Mouse (Mus musculus) forebrain, embryonic 15.5 days (tissue): Measurements from ENCODE around the gene Rbm38. TPM values are rescaled to one million over a fixed set of nuclear protein-coding genes. Genes with fewer than 3 reads are reported as not detected.

Experiments
- ATAC-seq: fragments of 200-750 bp; cut with Nextera tagmentation; replicated peaks from 2 replicates; pipeline ENCODE4 v1.8.0; 2017; ENCODE audit warnings: mild to moderate bottlenecking, moderate TSS enrichment, moderate library complexity
- H3K27ac ChIP-seq: fragments of 300-500 bp; sonication (generic); replicated peaks from 2 replicates; pipeline ENCODE4 v1.5.1; 2015; ENCODE audit warnings: mild to moderate bottlenecking, inconsistent platforms
- H3K27me3 ChIP-seq: fragments of 300-500 bp; sonication (generic); 2 replicates; pipeline ENCODE4 v1.6.1; 2015; ENCODE audit warnings: inconsistent platforms
- H3K36me3 ChIP-seq: fragments of 300-500 bp; sonication (generic); 2 replicates; pipeline ENCODE4 v1.6.1; 2015; ENCODE audit warnings: mild to moderate bottlenecking, inconsistent platforms
- H3K4me1 ChIP-seq: fragments of 300-500 bp; sonication (generic); 2 replicates; pipeline ENCODE4 v1.6.1; 2015; ENCODE audit warnings: inconsistent platforms
- H3K4me2 ChIP-seq: fragments of 300-500 bp; sonication (generic); replicated peaks from 2 replicates; pipeline ENCODE4 v1.6.1; 2015; ENCODE audit warnings: mild to moderate bottlenecking, inconsistent platforms
- H3K4me3 ChIP-seq: fragments of 300-500 bp; sonication (generic); 2 replicates; pipeline ENCODE4 v1.5.1; 2015; ENCODE audit warnings: mild to moderate bottlenecking, inconsistent platforms
- H3K9ac ChIP-seq: fragments of 300-500 bp; sonication (generic); replicated peaks from 2 replicates; pipeline ENCODE4 v1.6.1; 2015; ENCODE audit warnings: mild to moderate bottlenecking, inconsistent platforms
- H3K9me3 ChIP-seq: fragments of 300-500 bp; sonication (generic); 2 replicates; pipeline ENCODE4 v1.6.1; 2016; ENCODE audit warnings: inconsistent platforms
- WGBS: fragments of 180-500 bp; shearing (Covaris S2); methylation state at CpG from one replicate; pipeline ENCODE4 v1.1.7; 2015; ENCODE audit warnings: mixed read lengths; 5-methylcytosine and 5-hydroxymethylcytosine counted together
- polyA plus RNA-seq: library from polyadenylated mRNA; unstranded; fragments of >200 nt; fragmentation: Nextera tagmentation; extraction: Ambion mirVana; gene quantifications from 2 replicates; pipeline ENCODE4 v1.2.1, GENCODE M21; 2015

Gene Rbm38
- 24.0 and 27.4 TPM in 2 replicates for polyA plus RNA-seq

DNA sequence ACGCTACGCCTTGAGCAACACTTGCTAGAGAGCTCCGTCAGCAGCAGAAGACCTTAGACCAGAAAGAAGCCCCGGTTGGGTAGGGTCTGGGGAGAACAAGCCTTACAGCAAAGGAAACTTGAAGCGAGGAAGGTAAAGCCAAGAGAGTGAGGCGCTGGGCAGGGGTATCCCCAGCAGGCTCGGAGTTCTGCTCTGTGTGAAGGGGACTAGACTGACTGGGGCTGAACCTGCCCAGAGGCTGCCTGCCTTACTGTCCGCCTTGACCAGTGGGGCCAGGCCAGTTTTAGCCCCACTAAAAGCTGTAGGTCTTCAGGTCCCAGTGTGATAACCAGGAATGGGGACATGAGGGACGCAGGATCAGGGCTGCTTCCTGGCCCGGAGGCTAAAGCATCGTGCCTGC, at the start of gene Rbm38:
Gene Rbm38 (plus strand): TSS at position 69 of the 400 bp plus-strand sequence.
- peak within 1 kb of the TSS; percentile 70 for H3K4me3 ChIP-seq
- WGBS, result 32% methylated on average over 11 of the region's 11 CpGs
- peak within 1 kb of the TSS; percentile 85 for H3K4me2 ChIP-seq
- peaks cover 12% of the 10 kb centered on the region; the same call in 1 of the 2 replicates for H3K27me3 ChIP-seq
- H3K36me3 ChIP-seq, result peaks cover 8% of the 10 kb centered on the region
- peaks cover 48% of the 10 kb centered on the region for H3K4me1 ChIP-seq
- ATAC-seq, result no peak
- H3K9ac ChIP-seq, result peak within 1 kb of the TSS; percentile 33
- H3K27ac ChIP-seq, result no peak within 1 kb of the TSS
- H3K9me3 ChIP-seq, result no peaks in the 10 kb centered on the region

DNA sequence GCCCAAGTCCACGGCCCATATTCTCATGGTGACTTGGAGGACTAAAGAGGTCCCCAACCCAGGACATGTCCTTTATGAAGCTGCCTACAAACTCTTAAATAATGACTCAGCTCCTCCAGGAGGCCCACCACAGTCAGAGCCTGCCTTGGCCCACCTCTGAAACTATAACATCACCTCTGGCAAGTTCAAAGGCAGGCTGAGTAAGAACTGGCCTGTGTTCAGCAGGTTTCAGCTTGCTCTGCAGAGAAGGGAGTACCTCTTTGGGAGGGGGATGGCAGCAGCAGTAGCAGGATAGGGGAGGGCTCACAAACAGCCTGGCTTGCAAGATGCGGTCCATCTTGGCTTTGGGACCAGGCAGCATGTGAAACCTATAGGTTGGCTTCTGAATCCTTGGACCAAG, 48.4 kb upstream of the Rbm38 start:
- no peaks in the 10 kb centered on the region for H3K9me3 ChIP-seq
- H3K4me1 ChIP-seq, result peaks cover 2% of the 10 kb centered on the region; the same call in 1 of the 2 replicates
- no peak overlapping the region for H3K4me2 ChIP-seq
- H3K36me3 ChIP-seq, result no peaks in the 10 kb centered on the region
- no peak for ATAC-seq
- no peaks in the 10 kb centered on the region for H3K27me3 ChIP-seq
- H3K27ac ChIP-seq, result no peak overlapping the region
- no peak overlapping the region for H3K4me3 ChIP-seq
- no peak overlapping the region for H3K9ac ChIP-seq
- WGBS, result 88% methylated on average over 2 of the region's 2 CpGs

DNA sequence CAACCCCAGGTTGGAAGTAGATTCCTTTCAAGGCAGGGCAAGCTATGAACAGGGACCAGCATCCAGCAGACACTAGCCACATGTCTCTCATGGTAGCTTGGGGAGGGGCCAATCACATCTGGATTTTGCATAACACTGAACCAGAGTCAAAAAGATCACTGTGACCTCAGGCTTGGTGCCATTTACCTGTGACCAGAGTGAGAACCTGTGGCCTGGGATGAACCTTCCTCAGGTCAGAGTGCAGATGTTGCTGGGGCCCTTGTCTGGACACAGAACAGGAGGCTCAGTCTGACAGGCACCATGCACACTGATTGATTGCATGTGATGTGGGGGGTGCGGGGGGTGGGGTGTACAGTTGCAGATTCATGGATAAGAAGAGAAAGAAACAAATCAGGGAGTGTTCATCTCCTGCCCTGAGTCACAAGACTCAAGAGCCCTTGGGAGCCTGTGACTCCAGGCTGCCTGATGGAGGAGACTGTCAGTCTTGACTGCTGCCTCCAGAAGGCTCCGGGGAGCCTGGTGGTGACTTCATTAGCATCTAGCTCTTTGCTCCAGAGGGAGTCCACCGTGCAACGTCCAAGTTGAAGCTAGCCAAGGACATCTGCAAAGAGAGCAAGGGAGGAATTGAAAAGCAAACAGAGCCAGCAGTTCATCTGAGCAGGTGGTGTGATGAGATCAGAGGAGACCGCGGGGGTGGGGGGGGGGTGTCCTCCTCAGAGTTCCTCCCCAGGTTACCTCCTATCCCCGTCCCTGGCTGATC, 46.3 kb upstream of the Rbm38 start:
- H3K27me3 ChIP-seq, result no peaks in the 10 kb centered on the region
- H3K36me3 ChIP-seq, result no peaks in the 10 kb centered on the region
- no peaks in the 10 kb centered on the region for H3K9me3 ChIP-seq
- no peak overlapping the region for H3K9ac ChIP-seq
- no peak overlapping the region for H3K27ac ChIP-seq
- ATAC-seq, result no peak
- 28% methylated on average over 7 of the region's 7 CpGs for WGBS
- H3K4me1 ChIP-seq, result peaks cover 15% of the 10 kb centered on the region
- H3K4me3 ChIP-seq, result no peak overlapping the region
- no peak overlapping the region for H3K4me2 ChIP-seq

DNA sequence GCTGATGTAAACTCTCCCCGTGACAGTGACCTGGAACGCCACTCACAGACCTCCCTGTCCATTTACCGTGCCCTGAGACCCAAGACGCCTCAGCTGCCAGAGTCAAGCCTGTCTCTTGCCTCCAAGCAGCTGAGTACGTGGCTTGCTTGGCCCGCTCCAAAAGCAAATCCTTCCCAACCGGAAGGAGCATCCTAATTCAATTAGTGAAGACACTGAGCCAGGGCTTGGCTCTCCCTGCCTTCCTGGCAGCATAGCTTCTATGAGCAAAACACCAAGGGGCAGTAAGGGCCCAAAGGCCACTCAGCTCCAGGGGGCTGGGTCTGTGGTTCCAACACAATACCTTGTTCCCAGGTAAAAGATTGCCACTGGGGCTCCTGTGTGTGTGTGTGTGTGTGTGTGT, 45.6 kb upstream of the Rbm38 start:
- H3K9ac ChIP-seq, result no peak overlapping the region
- no peak for ATAC-seq
- H3K4me2 ChIP-seq, result no peak overlapping the region
- no peaks in the 10 kb centered on the region for H3K9me3 ChIP-seq
- peaks cover 15% of the 10 kb centered on the region for H3K4me1 ChIP-seq
- H3K4me3 ChIP-seq, result no peak overlapping the region
- 27% methylated on average over 7 of the region's 7 CpGs for WGBS
- H3K27ac ChIP-seq, result no peak overlapping the region
- H3K27me3 ChIP-seq, result no peaks in the 10 kb centered on the region
- no peaks in the 10 kb centered on the region for H3K36me3 ChIP-seq

DNA sequence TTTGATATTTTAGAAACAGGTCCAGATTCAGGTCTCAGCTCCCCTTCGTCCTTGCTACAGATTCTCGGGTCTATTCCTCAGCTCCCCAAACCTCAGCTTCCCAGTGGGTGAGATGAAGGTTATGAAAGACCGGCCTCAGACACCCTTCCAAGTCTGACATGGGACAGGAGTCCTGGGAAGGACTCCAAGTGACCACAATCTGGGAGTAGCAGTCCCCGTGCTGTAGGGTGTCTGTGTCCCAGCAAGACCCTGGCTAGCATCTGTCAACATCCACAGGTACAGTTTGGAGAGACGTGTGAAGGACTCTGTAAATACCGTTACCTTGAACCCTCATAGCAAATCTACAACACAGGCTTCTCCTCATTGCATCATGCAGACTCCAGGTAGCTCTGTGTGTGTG, 45.1 kb upstream of the Rbm38 start:
- Histone ChIP-seq H3K36me3 (no peaks in the 10 kb centered on the region), H3K4me3 (no peak overlapping the region), H3K4me1 (peaks cover 15% of the 10 kb centered on the region), H3K4me2 (no peak overlapping the region), H3K9me3 (no peaks in the 10 kb centered on the region), H3K27me3 (no peaks in the 10 kb centered on the region), H3K9ac (no peak overlapping the region), H3K27ac (no peak overlapping the region)
- 84% methylated on average over 6 of the region's 6 CpGs for WGBS
- no peak for ATAC-seq

DNA sequence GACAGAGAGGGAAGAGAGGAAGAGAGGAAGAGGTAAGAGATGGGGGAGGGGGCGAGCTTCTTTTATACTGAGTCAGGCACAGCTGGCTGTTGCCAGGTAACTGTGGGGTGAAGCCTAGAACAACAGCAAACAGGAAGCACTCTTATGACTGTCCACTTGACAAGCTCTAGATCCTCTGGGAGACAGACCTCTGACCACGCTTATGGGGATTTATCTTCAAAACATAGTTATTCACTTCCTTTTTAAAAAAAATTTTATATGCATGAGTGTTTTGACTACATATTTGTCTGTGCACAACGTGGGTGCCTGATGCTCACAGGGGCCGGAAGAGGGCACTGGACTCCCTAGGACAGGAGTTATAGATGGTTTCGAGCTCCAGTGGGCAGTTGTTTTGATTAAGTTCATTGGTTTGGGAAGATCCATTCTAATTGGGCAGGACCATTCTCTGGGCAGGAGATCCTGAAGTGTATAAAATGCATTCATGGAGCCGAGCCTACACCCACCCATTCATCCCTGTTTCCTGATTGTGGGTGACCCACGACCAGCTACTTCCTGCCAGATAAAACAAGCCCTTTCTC, 43.5 kb upstream of the Rbm38 start:
- 0 out of 2 replicates have a peak overlapping the region, but pooled peaks have one; percentile 3 for H3K4me2 ChIP-seq
- no peaks in the 10 kb centered on the region for H3K9me3 ChIP-seq
- H3K4me1 ChIP-seq, result peaks cover 15% of the 10 kb centered on the region
- no peak overlapping the region for H3K4me3 ChIP-seq
- no peak overlapping the region for H3K9ac ChIP-seq
- H3K36me3 ChIP-seq, result no peaks in the 10 kb centered on the region
- WGBS, result 26% methylated on average over 7 of the region's 7 CpGs
- no peak overlapping the region; the same call in 1 of the 2 replicates for H3K27ac ChIP-seq
- no peaks in the 10 kb centered on the region for H3K27me3 ChIP-seq
- ATAC-seq, result no peak

DNA sequence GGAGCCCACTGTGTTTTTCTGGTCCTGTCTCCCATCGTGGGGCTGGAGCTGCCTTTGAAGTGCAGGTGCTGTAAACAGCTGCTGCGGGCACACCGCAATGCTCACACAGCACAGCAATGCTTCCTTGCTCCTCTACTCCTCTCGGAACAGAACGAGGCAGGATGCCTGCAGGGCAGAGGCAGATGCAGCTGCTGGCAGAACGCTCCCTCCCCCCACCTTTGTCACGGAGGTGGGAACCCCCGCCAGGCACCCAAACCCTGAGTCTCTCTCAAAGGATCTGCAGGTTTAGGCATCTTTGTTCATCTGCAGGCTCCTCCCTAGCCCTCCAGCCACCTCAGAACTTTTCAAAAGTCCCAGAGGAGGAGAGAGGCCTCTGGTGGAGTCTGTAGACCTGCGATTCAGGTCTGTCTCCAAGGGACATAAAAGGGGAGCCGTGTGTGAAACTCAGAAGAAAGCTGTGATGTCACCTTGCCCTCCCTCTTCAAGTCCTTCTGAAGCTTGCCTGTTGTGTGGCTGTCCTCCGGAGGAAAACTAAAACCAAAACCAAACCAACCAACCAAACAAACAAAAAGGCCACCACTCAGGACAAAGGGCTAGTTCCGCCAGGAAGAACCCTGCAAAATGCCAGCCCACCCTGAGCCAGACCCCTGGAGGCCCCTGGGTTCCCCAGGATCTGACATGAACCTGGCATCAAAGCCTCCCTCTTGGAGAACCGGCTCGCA, 42.7 kb upstream of the Rbm38 start, which contains the start of gene Spo11:
Gene Spo11 (plus strand): TSS at position 292 of the 722 bp plus-strand sequence.
- Histone ChIP-seq H3K9ac (no peak within 1 kb of the TSS), H3K4me3 (no peak within 1 kb of the TSS), H3K27me3 (no peaks in the 10 kb centered on the region), H3K9me3 (no peaks in the 10 kb centered on the region), H3K4me1 (peaks cover 15% of the 10 kb centered on the region), H3K27ac (no peak within 1 kb of the TSS; the same call in 1 of the 2 replicates), H3K4me2 (0 out of 2 replicates have a peak within 1 kb of the TSS, but pooled peaks have one; percentile 3), H3K36me3 (no peaks in the 10 kb centered on the region)
- WGBS, result 11% methylated on average over 14 of the region's 14 CpGs
- 0 out of 2 replicates have a peak, but pooled peaks have one; percentile 38 for ATAC-seq

DNA sequence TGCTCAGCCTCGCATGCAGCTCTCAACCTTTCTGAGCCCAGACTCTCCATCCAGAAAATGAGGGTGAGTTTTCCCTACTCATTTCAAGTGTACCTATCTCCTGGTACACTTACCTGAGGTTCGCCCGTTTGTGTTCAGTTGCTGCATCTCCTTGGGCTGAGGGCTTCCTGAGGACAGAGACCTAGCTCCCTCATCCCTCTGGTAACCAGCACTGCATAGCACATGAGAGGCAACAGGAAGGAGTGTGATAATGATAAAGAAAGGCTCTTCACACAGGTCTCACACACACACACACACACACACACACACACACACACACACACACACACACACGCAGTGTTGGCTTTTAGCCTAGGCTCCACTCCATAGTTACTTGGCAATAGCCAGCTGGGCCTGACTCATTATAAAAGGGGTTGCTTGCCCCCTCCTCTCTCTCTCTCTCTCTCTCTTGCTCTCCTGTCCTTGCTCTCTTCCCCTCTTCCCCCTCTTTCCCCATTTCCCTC, 42.1 kb upstream of the Rbm38 start:
- no peak overlapping the region for H3K4me2 ChIP-seq
- H3K27ac ChIP-seq, result no peak overlapping the region
- no peaks in the 10 kb centered on the region for H3K9me3 ChIP-seq
- H3K4me3 ChIP-seq, result no peak overlapping the region
- no peak overlapping the region for H3K9ac ChIP-seq
- no peaks in the 10 kb centered on the region for H3K36me3 ChIP-seq
- peaks cover 15% of the 10 kb centered on the region for H3K4me1 ChIP-seq
- WGBS, result 50% methylated on average over 4 of the region's 4 CpGs
- H3K27me3 ChIP-seq, result no peaks in the 10 kb centered on the region
- no peak for ATAC-seq

DNA sequence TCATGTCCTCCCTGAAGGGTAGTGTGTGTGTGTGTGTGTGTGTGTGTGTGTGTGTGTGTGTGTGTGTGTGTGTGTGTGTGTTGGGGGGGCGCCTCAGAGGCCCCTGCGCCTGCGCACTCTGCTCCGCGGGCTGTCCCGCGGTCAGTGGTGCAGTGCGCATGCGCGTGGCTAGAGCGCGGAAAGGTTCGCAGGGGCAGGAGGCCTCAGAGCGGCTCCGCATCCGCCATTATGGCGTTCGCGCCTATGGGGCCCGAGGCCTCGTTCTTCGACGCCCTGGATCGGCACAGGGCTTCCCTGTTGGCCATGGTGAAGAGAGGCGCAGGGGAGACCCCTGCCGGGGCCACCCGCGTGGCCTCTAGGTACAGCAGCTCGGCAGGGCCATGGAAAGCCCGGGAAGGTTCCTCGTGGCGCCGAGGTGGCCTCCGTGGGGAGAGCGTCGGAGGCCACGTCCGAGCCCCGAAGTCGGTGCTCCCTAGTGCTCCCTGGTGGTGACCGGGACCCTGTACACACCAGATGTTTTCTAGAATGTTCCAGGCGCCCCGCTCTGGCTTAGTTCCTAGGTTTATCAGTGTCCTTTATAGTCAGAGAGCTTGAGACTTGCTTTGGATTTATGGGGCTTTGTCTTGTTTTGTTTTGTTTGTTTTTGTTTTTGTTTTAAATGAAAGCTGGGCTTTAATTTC, 40.5 kb upstream of the Rbm38 start:
- H3K27me3 ChIP-seq, result no peaks in the 10 kb centered on the region
- H3K36me3 ChIP-seq, result no peaks in the 10 kb centered on the region
- H3K4me3 ChIP-seq, result no peak overlapping the region
- no peak overlapping the region for H3K4me2 ChIP-seq
- H3K9me3 ChIP-seq, result no peaks in the 10 kb centered on the region
- H3K4me1 ChIP-seq, result peaks cover 15% of the 10 kb centered on the region
- H3K27ac ChIP-seq, result no peak overlapping the region
- 95% methylated on average over 40 of the region's 43 CpGs for WGBS
- no peak overlapping the region for H3K9ac ChIP-seq
- ATAC-seq, result no peak

DNA sequence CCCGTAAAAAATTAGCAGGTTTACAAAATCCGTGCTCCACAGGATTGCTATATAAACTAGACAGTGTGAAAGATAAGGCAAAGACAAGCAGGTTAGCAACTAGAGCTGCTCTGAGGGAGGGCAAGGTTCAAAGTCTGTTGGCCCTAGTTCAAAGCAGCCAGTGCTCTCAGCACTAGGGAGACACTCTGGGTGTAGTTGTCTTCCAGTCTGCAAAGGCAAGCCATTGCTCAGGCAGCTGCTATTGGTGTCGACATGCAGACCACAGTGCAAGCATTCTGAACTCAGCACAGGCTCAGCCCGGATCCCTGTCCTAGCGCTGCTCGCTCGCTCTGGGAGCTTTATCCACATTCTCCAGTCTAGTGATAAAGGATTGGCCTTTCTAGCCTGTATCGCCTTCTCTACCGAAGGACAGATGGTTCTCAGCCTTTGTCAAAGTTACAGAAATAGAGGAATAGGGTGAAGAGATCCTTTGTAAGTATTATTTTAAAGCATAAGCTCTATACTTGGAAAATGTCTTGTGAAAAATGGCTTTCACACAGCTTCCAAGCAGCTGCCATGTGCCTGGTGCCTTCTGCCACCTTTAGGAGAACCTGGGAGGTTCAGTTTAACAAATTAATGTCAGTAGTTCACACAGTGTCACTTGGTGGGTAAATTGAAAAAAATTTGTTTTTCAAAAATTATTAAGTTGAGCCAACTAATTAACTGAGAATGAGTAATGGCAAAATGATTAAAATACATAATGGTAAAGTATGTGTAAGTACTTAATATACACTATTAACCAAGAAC, 37.3 kb upstream of the Rbm38 start:
- no peak overlapping the region for H3K27ac ChIP-seq
- H3K4me3 ChIP-seq, result no peak overlapping the region
- WGBS, result 79% methylated on average over 9 of the region's 9 CpGs
- H3K4me1 ChIP-seq, result 0 out of 2 replicates have a peak, but pooled peaks cover 3% of the 10 kb centered on the region
- H3K36me3 ChIP-seq, result no peaks in the 10 kb centered on the region
- no peaks in the 10 kb centered on the region for H3K9me3 ChIP-seq
- H3K4me2 ChIP-seq, result no peak overlapping the region
- no peaks in the 10 kb centered on the region for H3K27me3 ChIP-seq
- ATAC-seq, result no peak
- H3K9ac ChIP-seq, result no peak overlapping the region

DNA sequence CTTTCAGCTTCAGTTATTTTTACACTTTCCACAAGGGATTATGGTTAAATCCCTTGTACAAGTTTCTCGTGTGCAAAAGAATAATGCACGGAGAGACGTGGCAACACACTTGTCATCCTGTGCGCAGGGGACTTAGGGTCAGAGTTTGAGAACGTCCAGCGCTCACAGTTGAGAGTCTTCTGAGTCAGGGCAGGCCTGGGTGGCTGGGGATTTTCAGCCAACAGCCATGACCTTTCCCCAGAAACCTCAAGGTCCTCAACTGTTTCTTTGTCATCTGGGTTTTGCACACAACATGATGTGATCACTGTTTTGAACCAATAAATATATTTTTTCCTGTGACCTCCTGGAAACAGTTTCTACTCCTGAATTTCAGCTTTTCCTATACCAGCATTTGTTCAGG, 30.1 kb upstream of the Rbm38 start:
- WGBS, result 80% methylated on average over 6 of the region's 6 CpGs
- H3K4me1 ChIP-seq, result no peaks in the 10 kb centered on the region
- no peak overlapping the region for H3K9ac ChIP-seq
- H3K9me3 ChIP-seq, result no peaks in the 10 kb centered on the region
- H3K27ac ChIP-seq, result no peak overlapping the region
- ATAC-seq, result no peak
- no peak overlapping the region for H3K4me3 ChIP-seq
- no peaks in the 10 kb centered on the region for H3K36me3 ChIP-seq
- H3K27me3 ChIP-seq, result no peaks in the 10 kb centered on the region
- no peak overlapping the region for H3K4me2 ChIP-seq
